Mouse (Mus musculus) cortical plate, adult 2 months (tissue): ENCODE measurements at regions not wholly inside any gene's neighbourhood (a gene's known extent, or its start where the extent isn't known, plus 50 kb on each side); places are given as distances from the start of the nearest gene placed in this dataset.

ENCODE experiments used
- CTCF ChIP-seq: fragments of 200-500 bp; IDR thresholded peaks from 2 replicates; pipeline ENCODE4 v1.5.1; 2011; ENCODE audit warnings: mild to moderate bottlenecking, control low read depth, low read length; ENCODE audit not compliant: insufficient read depth; ENCODE audit errors: extremely low read depth
- POLR2A ChIP-seq: fragments of 200-500 bp; IDR thresholded peaks from 2 replicates; pipeline ENCODE4 v1.6.1; 2011; ENCODE audit warnings: mild to moderate bottlenecking, low read length, control low read depth; ENCODE audit not compliant: insufficient read depth; ENCODE audit errors: extremely low read depth

- no peak for TF ChIP-seq CTCF
- TF ChIP-seq POLR2A: no peak
Measured at GRCm38 (mm10) chr15:59225637-59226036, 336.5 kb downstream of the Gm49356 start.
